ENCODE assay signal across 8 mouse cellular contexts in genomic region chr5:140647821-140648518, GRCm38 (mm10). TPM values are rescaled to one million over a fixed set of nuclear protein-coding genes. Genes with fewer than 3 reads are reported as not detected.
DNase-seq lines count a peak whose midpoint lies in the region; ATAC-seq and TF ChIP-seq lines count a peak whose summit lies in the region.

No protein-coding gene starts in this region.

- no peak for ATAC-seq in erythroblast, adult 5-6 weeks (replicated peaks; ENCODE audit: low FRiP score, poor library complexity, severe bottlenecking)
- ATAC-seq in Patski = no peak
- no peak for ATAC-seq in heart, postnatal 0 days (ENCODE audit: insufficient read depth, low read depth)
- peak; percentile 55 for ATAC-seq in lung, embryonic 16.5 days (ENCODE audit: low read depth)

- 1% methylated on average over 13 of the region's 13 CpGs for WGBS in heart, postnatal 0 days
- WGBS in lung, embryonic 16.5 days = 1% methylated on average over 13 of the region's 13 CpGs

- POLR2A ChIA-PET in Patski (lab: Charles Lee) = interaction anchor here (1.0 to 1.7 kb wide), 4 partner anchors 8 to 53 kb away, joined by 3 to 5 read pairs (median 4); no protein-coding TSS in a partner anchor

- peak; percentile 35 for DNase-seq in Patski (ENCODE audit: low read depth, low spot score)
- peak; percentile 48 for DNase-seq in embryo, embryonic 10.5 days (ENCODE audit: low spot score)
- DNase-seq in heart, postnatal 0 days (ENCODE audit: low spot score) = no peak
- DNase-seq in kidney, postnatal 4 days = peak; percentile 74 to 78
- peak; percentile 79 for DNase-seq in right cerebral cortex, postnatal 4 days

- H3K4me3 ChIP-seq in erythroblast, embryonic 14.5 days (replicated peaks) = peak overlapping the region; percentile 81
- H3K4me3 ChIP-seq in heart, postnatal 0 days (ENCODE audit: low read depth, low read length) = peak overlapping the region; percentile 99
- H3K4me3 ChIP-seq in lung, embryonic 16.5 days (ENCODE audit: low read length) = peak overlapping the region; percentile 87

- H3K9me3 ChIP-seq in erythroblast, embryonic 14.5 days (ENCODE audit: control insufficient read depth, low read length) = no peaks in the 10 kb centered on the region
- no peaks in the 10 kb centered on the region for H3K9me3 ChIP-seq in heart, postnatal 0 days (replicated peaks; ENCODE audit: control insufficient read depth, low read length)
- no peaks in the 10 kb centered on the region for H3K9me3 ChIP-seq in lung, embryonic 16.5 days (ENCODE audit: control insufficient read depth, low read length)

- peak overlapping the region; percentile 90 for H3K27ac ChIP-seq in heart, postnatal 0 days (ENCODE audit: low read depth)
- peak overlapping the region; percentile 92 for H3K27ac ChIP-seq in lung, embryonic 16.5 days (ENCODE audit: low read length)

- H3K27me3 ChIP-seq in erythroblast, embryonic 14.5 days (ENCODE audit: control insufficient read depth) = peaks cover 7% of the 10 kb centered on the region
- no peaks in the 10 kb centered on the region for H3K27me3 ChIP-seq in Patski
- H3K27me3 ChIP-seq in heart, postnatal 0 days (ENCODE audit: control insufficient read depth, insufficient read depth, low read length) = no peaks in the 10 kb centered on the region
- no peaks in the 10 kb centered on the region for H3K27me3 ChIP-seq in lung, embryonic 16.5 days (ENCODE audit: control insufficient read depth, insufficient read depth, low read depth, low read length)

- in situ Hi-C loops in Patski (cut with MboI; ENCODE audit: low pct_unique_long_range_greater_than_20kb) = loop anchor here (25.0 kb wide), 1 partner anchor 2011 kb away; no protein-coding TSS in a partner anchor

- no peak for TF ChIP-seq EP300 in heart, postnatal 0 days (IDR thresholded peaks at IDR 0.05; ENCODE audit: low read depth)

- H3K4me2 ChIP-seq in heart, postnatal 0 days (ENCODE audit: low read depth, low read length) = peak overlapping the region; percentile 98
- H3K4me2 ChIP-seq in lung, embryonic 16.5 days (ENCODE audit: low read depth, low read length) = peak overlapping the region; percentile 82

- no peak for TF ChIP-seq CTCF in Patski (IDR thresholded peaks at IDR 0.05)
- no peak for TF ChIP-seq CTCF in heart, postnatal 0 days (IDR thresholded peaks at IDR 0.05; ENCODE audit: low read depth)

- peaks cover 80% of the 10 kb centered on the region for H3K4me1 ChIP-seq in erythroblast, embryonic 14.5 days (ENCODE audit: control insufficient read depth)
- H3K4me1 ChIP-seq in heart, postnatal 0 days (ENCODE audit: control insufficient read depth, insufficient read depth) = peaks cover 38% of the 10 kb centered on the region
- peaks cover 47% of the 10 kb centered on the region for H3K4me1 ChIP-seq in lung, embryonic 16.5 days (replicated peaks; ENCODE audit: control insufficient read depth, insufficient read depth, low read length)

- CTCF ChIA-PET in Patski (lab: Charles Lee) = interaction anchor here (0.8 to 1.2 kb wide), 3 partner anchors 13 to 169 kb away, joined by 3 to 4 read pairs (median 3); no protein-coding TSS in a partner anchor

- H3K9ac ChIP-seq in heart, postnatal 0 days (replicated peaks; ENCODE audit: low read depth, low read length) = peak overlapping the region; percentile 98
- peak overlapping the region; percentile 95 for H3K9ac ChIP-seq in lung, embryonic 16.5 days (ENCODE audit: low read length)

- H3K36me3 ChIP-seq in erythroblast, embryonic 14.5 days (ENCODE audit: control insufficient read depth) = peaks cover 26% of the 10 kb centered on the region
- H3K36me3 ChIP-seq in heart, postnatal 0 days (replicated peaks; ENCODE audit: control insufficient read depth, insufficient read depth, low read length) = 0 out of 2 replicates have a peak, but pooled peaks cover 5% of the 10 kb centered on the region
- H3K36me3 ChIP-seq in lung, embryonic 16.5 days (ENCODE audit: control insufficient read depth, insufficient read depth, low read length) = no peaks in the 10 kb centered on the region

RNA-seq across cellular contexts. Expression of gene Ttyh3, which starts 0.9 kb away (rescaled TPM):
- polyA plus RNA-seq in erythroblast, embryonic 14.5 days (2012) = 8.6 and 8.9 TPM in 2 replicates
- 17.9 and 18.8 TPM in 2 replicates for total RNA-seq in erythroblast, adult 5-6 weeks (2015; ENCODE audit: low replicate concordance)
- total RNA-seq in erythroblast, adult 5-6 weeks (2017; ENCODE audit: low replicate concordance) = 3.7 and 7.0 TPM in 2 replicates
- polyA plus RNA-seq in Patski (2021) = 95.0 TPM
- total RNA-seq in heart, postnatal 0 days (2014; rRNA removed; ENCODE audit: low replicate concordance) = 53.2 and 55.2 TPM in 2 replicates
- 8.5 and 8.9 TPM in 2 replicates for polyA plus RNA-seq in heart, postnatal 0 days (2015; fragmentation: Nextera tagmentation; extraction: Ambion mirVana)
- 27.9 and 29.4 TPM in 2 replicates for polyA plus RNA-seq in lung, embryonic 16.5 days (2015; fragmentation: Nextera tagmentation; extraction: Ambion mirVana)

RNA-seq across cellular contexts. Expression of gene Lfng, which starts 40.9 kb away (rescaled TPM):
- polyA plus RNA-seq in erythroblast, embryonic 14.5 days (2012) = 2.6 and 3.7 TPM in 2 replicates
- 2.9 and 9.4 TPM in 2 replicates for total RNA-seq in erythroblast, adult 5-6 weeks (2015; ENCODE audit: low replicate concordance)
- total RNA-seq in erythroblast, adult 5-6 weeks (2017; ENCODE audit: low replicate concordance) = 4.4 and 9.9 TPM in 2 replicates
- 56.0 TPM for polyA plus RNA-seq in Patski (2021)
- 8.2 and 22.3 TPM in 2 replicates for total RNA-seq in heart, postnatal 0 days (2014; rRNA removed; ENCODE audit: low replicate concordance)
- polyA plus RNA-seq in heart, postnatal 0 days (2015; fragmentation: Nextera tagmentation; extraction: Ambion mirVana) = 4.1 and 4.4 TPM in 2 replicates
- polyA plus RNA-seq in lung, embryonic 16.5 days (2015; fragmentation: Nextera tagmentation; extraction: Ambion mirVana) = 24.9 and 25.8 TPM in 2 replicates

RNA-seq across cellular contexts. Expression of gene Iqce, which starts 54.2 kb away (rescaled TPM):
- polyA plus RNA-seq in erythroblast, embryonic 14.5 days (2012) = 0.06 and 0.16 TPM in 2 replicates
- 1.9 and 3.8 TPM in 2 replicates for total RNA-seq in erythroblast, adult 5-6 weeks (2015; ENCODE audit: low replicate concordance)
- total RNA-seq in erythroblast, adult 5-6 weeks (2017; ENCODE audit: low replicate concordance) = 2.9 and 3.0 TPM in 2 replicates
- 52.6 TPM for polyA plus RNA-seq in Patski (2021)
- 3.8 and 9.6 TPM in 2 replicates for total RNA-seq in heart, postnatal 0 days (2014; rRNA removed; ENCODE audit: low replicate concordance)
- 4.8 and 5.1 TPM in 2 replicates for polyA plus RNA-seq in heart, postnatal 0 days (2015; fragmentation: Nextera tagmentation; extraction: Ambion mirVana)
- 20.9 and 21.5 TPM in 2 replicates for polyA plus RNA-seq in lung, embryonic 16.5 days (2015; fragmentation: Nextera tagmentation; extraction: Ambion mirVana)

RNA-seq across cellular contexts. Expression of gene Brat1, which starts 56.8 kb away (rescaled TPM):
- polyA plus RNA-seq in erythroblast, embryonic 14.5 days (2012) = 0.31 and 0.34 TPM in 2 replicates
- total RNA-seq in erythroblast, adult 5-6 weeks (2015; ENCODE audit: low replicate concordance) = 0.96 and 2.3 TPM in 2 replicates
- total RNA-seq in erythroblast, adult 5-6 weeks (2017; ENCODE audit: low replicate concordance) = 2.2 and 2.8 TPM in 2 replicates
- 22.7 TPM for polyA plus RNA-seq in Patski (2021)
- 19.3 and 25.0 TPM in 2 replicates for total RNA-seq in heart, postnatal 0 days (2014; rRNA removed; ENCODE audit: low replicate concordance)
- 9.5 and 10.6 TPM in 2 replicates for polyA plus RNA-seq in heart, postnatal 0 days (2015; fragmentation: Nextera tagmentation; extraction: Ambion mirVana)
- polyA plus RNA-seq in lung, embryonic 16.5 days (2015; fragmentation: Nextera tagmentation; extraction: Ambion mirVana) = 24.4 TPM in 2 replicates
